Mouse (Mus musculus) intestine, embryonic 16.5 days (tissue): ENCODE data around the gene Ttc7b. TPM values are rescaled to one million over a fixed set of nuclear protein-coding genes. Genes with fewer than 3 reads are reported as not detected.

Source experiments
- ATAC-seq: fragments of 200-750 bp; cut with Nextera tagmentation; 2 replicates; pipeline ENCODE4 v1.8.0; 2017; ENCODE audit warnings: moderate TSS enrichment, moderate library complexity
- H3K27ac ChIP-seq: fragments of 300-500 bp; sonication (generic); 2 replicates; pipeline ENCODE4 v1.5.1; 2014; ENCODE audit warnings: mild to moderate bottlenecking, low read length
- H3K27me3 ChIP-seq: fragments of 300-500 bp; sonication (generic); replicated peaks from 2 replicates; pipeline ENCODE4 v1.6.1; 2014; ENCODE audit warnings: low read length, control low read depth, mixed read lengths; ENCODE audit not compliant: control insufficient read depth, insufficient read depth
- H3K36me3 ChIP-seq: fragments of 300-500 bp; sonication (generic); 2 replicates; pipeline ENCODE4 v1.6.1; 2014; ENCODE audit warnings: low read length, control low read depth; ENCODE audit not compliant: control insufficient read depth, insufficient read depth
- H3K4me1 ChIP-seq: fragments of 300-500 bp; sonication (generic); 2 replicates; pipeline ENCODE4 v1.6.1; 2014; ENCODE audit warnings: low read length, control low read depth, mixed read lengths; ENCODE audit not compliant: control insufficient read depth, insufficient read depth
- H3K4me2 ChIP-seq: fragments of 300-500 bp; sonication (generic); 2 replicates; pipeline ENCODE4 v1.6.1; 2014; ENCODE audit warnings: low read depth, low read length, control low read depth
- H3K4me3 ChIP-seq: fragments of 300-500 bp; sonication (generic); 2 replicates; pipeline ENCODE4 v1.5.1; 2014; ENCODE audit warnings: mild to moderate bottlenecking, low read length
- H3K9ac ChIP-seq: fragments of 300-500 bp; sonication (generic); 2 replicates; pipeline ENCODE4 v1.6.1; 2014; ENCODE audit warnings: low read depth, low read length
- H3K9me3 ChIP-seq: fragments of 300-500 bp; sonication (generic); 2 replicates; pipeline ENCODE4 v1.6.1; 2016; ENCODE audit warnings: low read length, control low read depth; ENCODE audit not compliant: control insufficient read depth
- WGBS: fragments of 180-500 bp; shearing (Covaris S2); extraction: QIAGEN DNeasy Blood & Tissue Kit; methylation state at CpG from one replicate; pipeline ENCODE4 v1.1.7; 2014; 5-methylcytosine and 5-hydroxymethylcytosine counted together
- polyA plus RNA-seq: library from polyadenylated mRNA; unstranded; fragments of >200 nt; fragmentation: Nextera tagmentation; extraction: Ambion mirVana; gene quantifications from 2 replicates; pipeline ENCODE4 v1.2.1, GENCODE M21; 2015

Gene Ttc7b
- polyA plus RNA-seq, 1 experiment from 2014 or later: 2.4 TPM

DNA sequence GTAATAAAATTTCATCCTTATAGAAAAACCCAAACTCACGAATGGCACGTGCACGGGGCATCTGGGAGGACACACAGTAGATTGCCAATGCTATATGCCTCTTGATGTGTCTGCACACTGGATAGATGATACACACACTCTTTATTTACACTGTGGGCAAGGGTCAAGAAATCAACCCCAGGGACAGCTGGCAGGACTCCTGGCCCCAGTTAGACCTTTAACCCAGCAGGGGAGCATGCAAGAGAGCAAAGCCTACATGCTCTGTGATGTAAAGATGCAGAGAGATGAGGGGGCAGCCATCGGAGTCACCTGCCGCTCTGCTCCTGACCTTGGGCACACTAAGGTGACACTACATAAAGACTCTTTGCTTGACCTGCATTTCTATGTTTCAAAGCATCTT is 32.3 kb downstream of the Ttc7b start:
- Histone ChIP-seq H3K27me3 (no peaks in the 10 kb centered on the region), H3K4me1 (no peaks in the 10 kb centered on the region), H3K4me2 (no peak overlapping the region), H3K4me3 (no peak overlapping the region), H3K27ac (no peak overlapping the region), H3K9me3 (no peaks in the 10 kb centered on the region), H3K36me3 (peaks cover 4% of the 10 kb centered on the region; the same call in 1 of the 2 replicates), H3K9ac (no peak overlapping the region)
- no peak for ATAC-seq
- WGBS: 91% methylated on average over 5 of the region's 5 CpGs

DNA sequence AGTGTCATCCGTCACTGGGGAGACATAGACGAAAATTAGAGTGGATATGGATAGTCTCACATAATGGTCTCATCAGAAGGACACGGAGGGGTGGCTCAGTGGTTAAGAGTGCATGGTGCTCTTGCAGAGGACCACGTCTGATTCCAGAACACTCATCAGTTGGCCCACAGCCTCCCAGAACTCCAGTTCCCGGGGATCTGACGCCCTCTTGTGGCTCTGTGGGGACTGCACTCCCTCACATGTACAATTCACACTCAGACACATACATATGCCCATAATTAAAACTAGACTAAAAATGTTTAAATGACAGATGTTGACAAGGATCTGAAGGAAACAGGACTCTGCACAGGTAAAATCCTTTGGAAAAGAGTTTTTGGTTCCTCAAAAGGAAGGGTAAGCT is 34.4 kb downstream of the Ttc7b start:
- WGBS: 70% methylated on average over 6 of the region's 6 CpGs
- Histone ChIP-seq H3K36me3 (no peaks in the 10 kb centered on the region; the same call in 1 of the 2 replicates), H3K27ac (no peak overlapping the region), H3K27me3 (no peaks in the 10 kb centered on the region), H3K9me3 (no peaks in the 10 kb centered on the region), H3K4me2 (no peak overlapping the region), H3K9ac (no peak overlapping the region), H3K4me1 (no peaks in the 10 kb centered on the region), H3K4me3 (no peak overlapping the region)
- no peak for ATAC-seq

DNA sequence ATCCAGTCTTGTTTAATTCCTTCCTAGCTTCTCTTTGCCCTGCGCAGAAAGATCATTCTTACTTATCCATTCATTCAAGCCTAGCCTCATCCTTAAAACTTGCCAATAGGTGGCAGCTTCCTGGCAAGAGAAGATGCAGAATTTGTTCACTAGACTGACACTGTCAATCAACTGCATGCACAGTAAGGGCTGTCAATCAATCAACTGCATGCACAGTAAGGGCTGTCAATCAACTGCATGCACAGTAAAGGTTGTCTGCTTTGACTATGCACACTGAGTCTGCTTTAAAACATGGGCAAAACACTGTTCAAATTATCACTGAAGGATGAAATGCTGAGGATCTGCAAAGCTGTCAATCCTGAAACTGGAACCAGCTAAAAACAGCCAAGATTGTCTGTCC is 37.6 kb downstream of the Ttc7b start:
- no peak overlapping the region for H3K27ac ChIP-seq
- 86% methylated on average over 1 of the region's 1 CpGs for WGBS
- ATAC-seq: no peak
- peaks cover 4% of the 10 kb centered on the region; the same call in 1 of the 2 replicates for H3K4me1 ChIP-seq
- H3K36me3 ChIP-seq: no peaks in the 10 kb centered on the region; the same call in 1 of the 2 replicates
- H3K4me2 ChIP-seq: no peak overlapping the region
- H3K9ac ChIP-seq: no peak overlapping the region
- no peaks in the 10 kb centered on the region for H3K9me3 ChIP-seq
- no peaks in the 10 kb centered on the region for H3K27me3 ChIP-seq
- no peak overlapping the region for H3K4me3 ChIP-seq

DNA sequence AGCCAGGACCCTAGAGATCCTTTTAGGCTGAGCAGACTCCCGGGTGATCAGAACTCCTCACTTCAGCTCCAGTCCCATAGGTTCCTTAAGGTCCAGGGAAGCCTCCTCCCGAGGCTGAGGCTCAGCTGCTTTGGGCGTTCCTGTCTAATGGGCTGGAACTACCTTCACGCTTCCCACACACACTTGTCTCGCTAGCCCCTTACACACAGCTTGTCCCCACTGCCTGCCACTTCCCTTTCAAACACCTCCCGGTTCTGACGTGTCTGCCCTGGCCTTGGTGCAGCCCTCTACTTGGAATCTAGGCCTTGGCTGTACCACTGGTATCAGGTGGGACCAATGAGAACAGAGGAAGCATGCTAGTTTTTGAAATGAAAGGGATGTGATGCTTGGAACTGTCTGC is 38.4 kb downstream of the Ttc7b start:
- Histone ChIP-seq H3K9me3 (no peaks in the 10 kb centered on the region), H3K4me1 (peaks cover 6% of the 10 kb centered on the region; the same call in 1 of the 2 replicates), H3K4me2 (no peak overlapping the region), H3K27ac (no peak overlapping the region), H3K9ac (no peak overlapping the region), H3K27me3 (no peaks in the 10 kb centered on the region), H3K36me3 (no peaks in the 10 kb centered on the region; the same call in 1 of the 2 replicates), H3K4me3 (no peak overlapping the region)
- no peak for ATAC-seq
- WGBS: 87% methylated on average over 7 of the region's 7 CpGs

DNA sequence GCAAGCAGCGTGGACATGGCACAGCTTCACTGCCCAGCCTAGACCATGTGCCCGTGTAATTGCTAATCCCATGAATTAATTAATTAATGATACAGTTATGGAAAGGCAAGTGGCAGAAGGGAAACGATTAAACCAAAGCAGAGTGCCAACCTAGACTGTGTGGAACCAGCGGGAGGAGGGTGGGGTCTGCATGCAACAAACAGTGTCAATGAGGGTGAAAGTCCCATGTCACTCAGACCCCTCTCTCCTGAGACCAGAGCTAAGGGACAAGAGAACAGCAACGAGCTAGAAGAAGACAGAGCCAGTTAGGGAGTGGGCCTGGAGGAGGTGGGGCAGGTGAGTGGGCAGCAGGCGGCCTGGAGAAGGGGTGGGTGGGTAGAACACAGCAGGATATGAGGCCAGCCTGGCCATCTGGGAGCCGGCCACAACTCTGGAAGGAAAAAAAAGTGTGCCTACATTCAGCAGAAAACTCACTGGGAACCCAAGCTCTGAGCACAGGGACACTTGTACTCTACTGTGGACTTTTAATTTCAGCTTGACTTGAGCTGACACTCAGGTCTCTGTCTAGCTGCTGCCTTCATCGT is 39.1 kb downstream of the Ttc7b start:
- WGBS: 85% methylated on average over 8 of the region's 8 CpGs

DNA sequence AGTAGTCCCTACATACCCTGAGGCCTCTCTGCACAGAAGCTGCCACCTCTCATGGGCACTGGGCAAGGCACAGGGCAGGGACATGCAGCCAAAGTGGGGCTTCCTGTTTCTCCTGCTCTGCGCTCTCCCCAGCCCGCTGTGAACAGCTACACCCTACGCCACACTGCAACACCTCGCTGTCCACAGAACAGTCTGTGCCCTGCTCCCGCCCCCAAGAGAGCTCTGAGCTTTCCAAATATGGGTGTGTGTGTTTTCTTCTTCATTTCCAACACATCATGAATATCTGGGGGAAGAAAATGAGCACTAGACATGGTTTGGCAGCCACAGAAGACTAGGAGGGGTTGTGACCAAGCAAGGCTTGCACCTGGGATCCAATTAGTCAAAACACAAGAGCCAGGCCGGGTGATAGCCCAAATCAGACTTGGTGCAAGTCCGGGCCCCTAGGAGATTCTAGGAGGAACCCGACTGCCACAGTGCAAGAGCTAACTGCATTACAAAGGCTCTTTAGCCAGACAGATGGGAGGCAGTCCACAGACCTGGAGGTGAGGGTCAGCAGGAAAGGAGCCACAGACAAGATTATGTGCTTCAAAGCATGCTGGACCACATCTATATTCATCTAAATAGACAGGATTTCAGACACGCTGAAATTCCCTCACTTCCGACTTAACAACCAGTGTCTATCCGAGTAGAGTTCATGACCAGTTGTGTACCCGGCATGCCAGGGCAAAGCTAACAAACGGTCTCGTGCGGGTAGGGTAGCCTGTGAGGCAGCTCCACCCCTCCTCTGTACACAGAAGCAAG is 39.8 kb downstream of the Ttc7b start:
- H3K4me3 ChIP-seq: no peak overlapping the region
- H3K9ac ChIP-seq: no peak overlapping the region
- H3K4me1 ChIP-seq: peaks cover 8% of the 10 kb centered on the region
- no peaks in the 10 kb centered on the region for H3K9me3 ChIP-seq
- H3K4me2 ChIP-seq: no peak overlapping the region
- WGBS: 81% methylated on average over 15 of the region's 15 CpGs
- H3K27me3 ChIP-seq: no peaks in the 10 kb centered on the region
- peak; percentile 18; the same call in 1 of the 2 replicates for ATAC-seq
- H3K27ac ChIP-seq: no peak overlapping the region; the same call in 1 of the 2 replicates
- no peaks in the 10 kb centered on the region; the same call in 1 of the 2 replicates for H3K36me3 ChIP-seq

More for the DNA sequence above, 39.1 kb downstream of the Ttc7b start:
- no peak for ATAC-seq
- Histone ChIP-seq H3K9ac (no peak overlapping the region), H3K4me3 (no peak overlapping the region), H3K4me1 (peaks cover 6% of the 10 kb centered on the region; the same call in 1 of the 2 replicates), H3K9me3 (no peaks in the 10 kb centered on the region), H3K4me2 (no peak overlapping the region), H3K36me3 (no peaks in the 10 kb centered on the region; the same call in 1 of the 2 replicates), H3K27ac (no peak overlapping the region), H3K27me3 (no peaks in the 10 kb centered on the region)

DNA sequence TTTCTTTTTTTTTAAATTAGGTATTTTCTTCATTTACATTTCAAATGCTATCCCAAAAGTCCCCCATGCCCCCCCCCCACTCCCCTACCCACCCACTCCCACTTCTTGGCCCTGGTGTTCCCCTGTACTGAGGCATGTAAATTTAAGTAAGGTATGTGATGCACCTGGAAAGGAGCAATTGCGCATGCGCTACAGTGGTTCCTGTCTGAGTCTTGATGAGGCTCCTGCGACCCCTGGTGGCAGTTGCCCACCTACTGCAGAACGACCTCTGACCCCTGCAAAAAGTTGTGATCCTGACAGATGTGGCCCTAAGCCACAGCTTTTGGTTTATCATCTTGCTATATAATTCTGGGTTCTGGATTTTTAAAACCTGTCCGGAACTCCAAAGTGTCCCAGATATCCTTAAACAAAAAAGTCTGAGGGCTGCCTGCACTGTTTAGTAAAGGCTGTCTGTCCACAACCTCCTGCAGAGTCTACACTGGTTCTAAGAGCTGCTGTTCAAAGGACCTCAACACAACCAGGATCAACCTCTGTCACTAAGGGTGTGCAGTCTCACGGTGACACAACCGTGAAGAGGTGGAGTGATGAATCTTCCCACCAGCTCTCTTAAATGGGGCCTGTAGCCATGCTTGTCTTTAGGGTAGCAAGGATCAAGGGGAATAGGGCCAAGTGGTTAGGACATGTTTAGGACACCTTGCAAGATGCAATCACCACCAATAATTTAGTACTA is 40.6 kb downstream of the Ttc7b start:
- H3K9me3 ChIP-seq: no peaks in the 10 kb centered on the region
- no peak overlapping the region for H3K4me3 ChIP-seq
- no peak overlapping the region for H3K27ac ChIP-seq
- peaks cover 12% of the 10 kb centered on the region for H3K4me1 ChIP-seq
- H3K27me3 ChIP-seq: no peaks in the 10 kb centered on the region
- ATAC-seq: peak; percentile 54
- H3K9ac ChIP-seq: no peak overlapping the region
- no peaks in the 10 kb centered on the region; the same call in 1 of the 2 replicates for H3K36me3 ChIP-seq
- H3K4me2 ChIP-seq: no peak overlapping the region
- WGBS: 34% methylated on average over 7 of the region's 7 CpGs

DNA sequence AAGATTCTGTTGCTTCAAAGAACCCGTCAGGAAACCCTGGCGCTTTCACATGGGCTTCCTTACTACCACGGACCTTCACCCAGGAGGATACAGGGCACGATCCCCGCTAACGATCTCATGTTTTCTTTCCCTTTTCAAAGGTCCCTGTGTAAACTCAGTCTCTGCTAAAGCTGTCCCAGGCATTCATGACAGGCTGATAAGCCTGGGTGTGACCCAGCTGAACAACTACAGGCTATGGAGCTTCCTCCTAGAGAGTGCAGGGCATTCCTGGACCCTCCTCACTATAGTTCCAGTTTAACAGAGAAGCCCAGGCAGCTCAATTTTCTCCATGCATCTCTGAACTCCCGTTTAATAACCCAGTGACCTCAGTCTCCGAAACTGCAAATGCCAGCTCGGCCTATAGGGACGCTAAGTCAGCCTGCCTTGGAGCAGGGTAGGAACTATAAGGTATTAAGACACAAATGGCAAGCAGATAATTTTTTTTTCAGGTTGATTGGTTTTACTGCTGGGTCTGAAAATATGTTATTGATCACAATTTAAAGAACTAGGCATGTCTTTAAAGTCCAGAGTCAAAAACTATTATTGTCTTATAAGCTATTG is 41.3 kb downstream of the Ttc7b start:
- peaks cover 16% of the 10 kb centered on the region for H3K4me1 ChIP-seq
- peak overlapping the region; percentile 76 for H3K27ac ChIP-seq
- WGBS: 54% methylated on average over 10 of the region's 10 CpGs
- 0 out of 2 replicates have a peak overlapping the region, but pooled peaks have one; percentile 3 for H3K4me3 ChIP-seq
- peak overlapping the region; percentile 34 for H3K4me2 ChIP-seq
- H3K27me3 ChIP-seq: no peaks in the 10 kb centered on the region
- no peaks in the 10 kb centered on the region; the same call in 1 of the 2 replicates for H3K36me3 ChIP-seq
- ATAC-seq: peak; percentile 75
- peak overlapping the region; percentile 24; the same call in 1 of the 2 replicates for H3K9ac ChIP-seq
- H3K9me3 ChIP-seq: no peaks in the 10 kb centered on the region

DNA sequence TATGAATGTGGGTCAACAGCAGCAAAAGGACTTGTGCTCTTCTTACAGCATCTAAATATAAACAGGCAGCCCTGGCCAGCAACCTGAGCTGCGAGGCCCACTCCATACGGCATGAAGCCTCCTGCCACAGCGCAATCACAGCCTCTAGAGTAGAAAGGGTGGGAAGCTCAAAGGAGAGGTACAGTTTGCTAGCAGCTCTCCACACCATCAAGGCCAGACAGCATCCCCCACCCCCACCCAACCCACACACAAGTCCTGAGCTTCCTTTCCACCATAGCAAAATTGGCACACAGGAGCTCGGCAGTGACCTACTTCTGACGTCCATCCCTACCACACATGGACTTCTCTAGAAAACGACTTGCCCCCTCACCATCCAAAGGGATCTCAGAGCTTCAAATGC is 42.0 kb downstream of the Ttc7b start:
- Histone ChIP-seq H3K4me1 (peaks cover 19% of the 10 kb centered on the region), H3K9ac (peak overlapping the region; percentile 24; the same call in 1 of the 2 replicates), H3K4me2 (peak overlapping the region; percentile 34), H3K36me3 (no peaks in the 10 kb centered on the region; the same call in 1 of the 2 replicates), H3K4me3 (no peak overlapping the region), H3K9me3 (no peaks in the 10 kb centered on the region), H3K27me3 (no peaks in the 10 kb centered on the region), H3K27ac (peak overlapping the region; percentile 76)
- 74% methylated on average over 6 of the region's 6 CpGs for WGBS
- no peak for ATAC-seq
